Mouse (Mus musculus): ENCODE data around the gene Rab26.

- no peak for TF ChIP-seq EP300 (IDR thresholded peaks at IDR 0.05; ENCODE audit: insufficient read depth, low read depth, low read length)
- TF ChIP-seq CTCF (IDR thresholded peaks at IDR 0.05) = no peak
- TF ChIP-seq POLR2A (IDR thresholded peaks at IDR 0.05; ENCODE audit: insufficient read depth, low read depth, low read length) = no peak
These were observed at the start of gene Rab26 for GRCm38 (mm10) chr17:24534160-24534718.
